Mouse (Mus musculus) heart, embryonic 13.5 days (tissue): ENCODE results near the gene Mfsd2a. TPM values are rescaled to one million over a fixed set of nuclear protein-coding genes. Genes with fewer than 3 reads are reported as not detected.

Experiments
- ATAC-seq: fragments of 200-750 bp; cut with Nextera tagmentation; 2 replicates; pipeline ENCODE4 v1.8.0; 2017; ENCODE audit warnings: moderate TSS enrichment; ENCODE audit not compliant: insufficient number of reproducible peaks, low FRiP score, low TSS enrichment; ENCODE audit errors: extremely low read depth
- H3K27ac ChIP-seq: fragments of 300-500 bp; sonication (generic); replicated peaks from 2 replicates; pipeline ENCODE4 v1.5.1; 2015; ENCODE audit warnings: moderate library complexity, mild to moderate bottlenecking, inconsistent platforms
- H3K27me3 ChIP-seq: fragments of 300-500 bp; sonication (generic); replicated peaks from 2 replicates; pipeline ENCODE4 v1.6.1; 2015; ENCODE audit warnings: mild to moderate bottlenecking, inconsistent platforms
- H3K36me3 ChIP-seq: fragments of 300-500 bp; sonication (generic); 2 replicates; pipeline ENCODE4 v1.6.1; 2015; ENCODE audit warnings: mild to moderate bottlenecking, inconsistent platforms
- H3K4me1 ChIP-seq: fragments of 300-500 bp; sonication (generic); 2 replicates; pipeline ENCODE4 v1.6.1; 2015; ENCODE audit warnings: inconsistent platforms
- H3K4me2 ChIP-seq: fragments of 300-500 bp; sonication (generic); 2 replicates; pipeline ENCODE4 v1.6.1; 2015; ENCODE audit warnings: inconsistent platforms, mild to moderate bottlenecking, moderate library complexity
- H3K4me3 ChIP-seq: fragments of 300-500 bp; sonication (generic); 2 replicates; pipeline ENCODE4 v1.5.1; 2015; ENCODE audit warnings: moderate library complexity, mild to moderate bottlenecking, inconsistent platforms
- H3K9ac ChIP-seq: fragments of 300-500 bp; sonication (generic); 2 replicates; pipeline ENCODE4 v1.6.1; 2015; ENCODE audit warnings: inconsistent platforms, mild to moderate bottlenecking, moderate library complexity
- H3K9me3 ChIP-seq: fragments of 300-500 bp; sonication (generic); 2 replicates; pipeline ENCODE4 v1.6.1; 2016; ENCODE audit warnings: inconsistent platforms
- WGBS: fragments of 180-500 bp; shearing (Covaris S2); methylation state at CpG from one replicate; pipeline ENCODE4 v1.1.7; 2015; ENCODE audit warnings: mixed read lengths; 5-methylcytosine and 5-hydroxymethylcytosine counted together
- polyA plus RNA-seq: library from polyadenylated mRNA; unstranded; fragments of >200 nt; fragmentation: Nextera tagmentation; extraction: Ambion mirVana; gene quantifications from 2 replicates; pipeline ENCODE4 v1.2.1, GENCODE M21; 2015

Mfsd2a gene
- polyA plus RNA-seq, 1 experiment from 2014 or later, result 1.0 TPM

- H3K4me1 ChIP-seq, result no peaks in the 10 kb centered on the region
- H3K9ac ChIP-seq, result no peak overlapping the region
- no peak overlapping the region for H3K4me2 ChIP-seq
- no peak overlapping the region for H3K27ac ChIP-seq
- H3K4me3 ChIP-seq, result no peak overlapping the region
- peaks cover 6% of the 10 kb centered on the region; the same call in 1 of the 2 replicates for H3K9me3 ChIP-seq
- H3K36me3 ChIP-seq, result no peaks in the 10 kb centered on the region
- ATAC-seq, result no peak
- WGBS, result 71% methylated on average over 10 of the region's 10 CpGs
- H3K27me3 ChIP-seq, result 0 out of 2 replicates have a peak, but pooled peaks cover 4% of the 10 kb centered on the region
Measured at GRCm38 (mm10) chr4:122905359-122905758, 55.6 kb downstream of the Mfsd2a start.

- Histone ChIP-seq H3K4me2 (no peak overlapping the region), H3K4me3 (no peak overlapping the region), H3K36me3 (no peaks in the 10 kb centered on the region), H3K9me3 (peaks cover 6% of the 10 kb centered on the region; the same call in 1 of the 2 replicates), H3K9ac (no peak overlapping the region), H3K4me1 (no peaks in the 10 kb centered on the region), H3K27ac (no peak overlapping the region), H3K27me3 (0 out of 2 replicates have a peak, but pooled peaks cover 5% of the 10 kb centered on the region)
- WGBS, result 81% methylated on average over 3 of the region's 3 CpGs
- no peak for ATAC-seq
Measured at GRCm38 (mm10) chr4:122903709-122904108, 57.3 kb downstream of the Mfsd2a start.

- no peak overlapping the region for H3K4me2 ChIP-seq
- 0 out of 2 replicates have a peak, but pooled peaks cover 5% of the 10 kb centered on the region for H3K27me3 ChIP-seq
- H3K36me3 ChIP-seq, result no peaks in the 10 kb centered on the region
- no peak overlapping the region for H3K4me3 ChIP-seq
- H3K9me3 ChIP-seq, result no peaks in the 10 kb centered on the region
- ATAC-seq, result no peak
- no peaks in the 10 kb centered on the region for H3K4me1 ChIP-seq
- no peak overlapping the region for H3K27ac ChIP-seq
- no peak overlapping the region for H3K9ac ChIP-seq
- 20% methylated on average over 6 of the region's 6 CpGs for WGBS
Measured at GRCm38 (mm10) chr4:122902156-122902555, 58.8 kb downstream of the Mfsd2a start.

GRCm38 (mm10) chr4:122898313-122898712 lies 62.7 kb downstream of the Mfsd2a start:
- H3K27ac ChIP-seq, result no peak overlapping the region
- no peak for ATAC-seq
- 0 out of 2 replicates have a peak, but pooled peaks cover 5% of the 10 kb centered on the region for H3K27me3 ChIP-seq
- no peak overlapping the region for H3K4me2 ChIP-seq
- WGBS, result 13% methylated on average over 5 of the region's 5 CpGs
- no peaks in the 10 kb centered on the region for H3K36me3 ChIP-seq
- no peaks in the 10 kb centered on the region for H3K9me3 ChIP-seq
- H3K4me3 ChIP-seq, result no peak overlapping the region
- no peak overlapping the region for H3K9ac ChIP-seq
- H3K4me1 ChIP-seq, result no peaks in the 10 kb centered on the region

- WGBS, result 74% methylated on average over 4 of the region's 4 CpGs
- no peak overlapping the region for H3K4me2 ChIP-seq
- H3K36me3 ChIP-seq, result no peaks in the 10 kb centered on the region
- no peaks in the 10 kb centered on the region for H3K4me1 ChIP-seq
- no peak overlapping the region for H3K4me3 ChIP-seq
- ATAC-seq, result no peak
- H3K9me3 ChIP-seq, result no peaks in the 10 kb centered on the region
- H3K27ac ChIP-seq, result no peak overlapping the region
- H3K9ac ChIP-seq, result no peak overlapping the region
- 0 out of 2 replicates have a peak, but pooled peaks cover 5% of the 10 kb centered on the region for H3K27me3 ChIP-seq
Measured at GRCm38 (mm10) chr4:122897750-122898149, 63.2 kb downstream of the Mfsd2a start.

Other genes with a start within 250 kb of the Mfsd2a start
- 61.2 and 65.4 TPM in 2 replicates for gene Ppt1, start 124.9 kb downstream of the Mfsd2a start, polyA plus RNA-seq
- 49.7 and 50.8 TPM in 2 replicates for gene Cap1, start 75.1 kb downstream of the Mfsd2a start, polyA plus RNA-seq
- gene Mycl, start 34.5 kb upstream of the Mfsd2a start, polyA plus RNA-seq, result 0.75 and 1.4 TPM in 2 replicates
- gene Trit1, start 55.4 kb upstream of the Mfsd2a start, polyA plus RNA-seq, result 10.5 and 10.6 TPM in 2 replicates
- gene Bmp8b, start 144.0 kb upstream of the Mfsd2a start, polyA plus RNA-seq, result 0.08 and 0.15 TPM in 2 replicates
- 0.11 TPM in 1 of 2 replicates, not detected in the other for gene Oxct2b, start 155.1 kb upstream of the Mfsd2a start, polyA plus RNA-seq
- 51.3 and 56.7 TPM in 2 replicates for gene Ppie, start 178.8 kb upstream of the Mfsd2a start, polyA plus RNA-seq
- gene Hpcal4, start 222.0 kb upstream of the Mfsd2a start, polyA plus RNA-seq, result 1.6 and 1.7 TPM in 2 replicates
- gene Nt5c1a, start 240.3 kb upstream of the Mfsd2a start, polyA plus RNA-seq, result 0.83 and 1.1 TPM in 2 replicates